Mouse (Mus musculus) megakaryocyte, embryonic 14.5 days (primary cell): ENCODE data around the gene Cdh9.

ENCODE experiments used
- FLI1 ChIP-seq: IDR thresholded peaks from 2 replicates; pipeline ENCODE4 v1.6.1; 2012; ENCODE audit warnings: low read length, inconsistent platforms, mixed read lengths
- GATA1 ChIP-seq: IDR thresholded peaks from 3 replicates; pipeline ENCODE4 v1.6.1; 2012; ENCODE audit warnings: mixed read lengths, low read length, inconsistent platforms, borderline replicate concordance

- TF ChIP-seq GATA1 (no peak), FLI1 (no peak)
Observed at GRCm38 (mm10) chr15:16801302-16801701, 72.7 kb downstream of the Cdh9 start.
